Mouse (Mus musculus) naive thymus-derived CD4-positive, alpha-beta T cell, adult 2 months (primary cell): ENCODE measurements at regions not wholly inside any gene's neighbourhood (a gene's known extent, or its start where the extent isn't known, plus 50 kb on each side); places are given as distances from the start of the nearest gene placed in this dataset.
"Not testable (repeated sequence)": the region's sequence is repeated elsewhere in the genome, so short reads cannot be mapped to it uniquely, and the experiment has no call there.

Source experiments
- DNase-seq: peaks from one replicate; pipeline ENCODE4 v3.0.0-alpha.2; 2011; ENCODE audit warnings: low read depth

GRCm38 (mm10) chr2:179131004-179131403, 311.2 kb upstream of the Cdh4 start:
- DNase-seq = no peak

GRCm38 (mm10) chr2:179142313-179142712, 299.9 kb upstream of the Cdh4 start:
- no peak for DNase-seq

GRCm38 (mm10) chr2:179145726-179146125, 296.5 kb upstream of the Cdh4 start:
- DNase-seq = no peak

- no peak for DNase-seq
These were observed 296.0 kb upstream of the Cdh4 start for GRCm38 (mm10) chr2:179146274-179146673.

- no peak for DNase-seq
These were observed 294.0 kb upstream of the Cdh4 start for GRCm38 (mm10) chr2:179148194-179148593.

- DNase-seq = no peak
These were observed 293.6 kb upstream of the Cdh4 start for GRCm38 (mm10) chr2:179148667-179149066.

GRCm38 (mm10) chr2:179158881-179159280, 283.4 kb upstream of the Cdh4 start:
- DNase-seq = no peak

- DNase-seq = no peak
These were observed 279.1 kb upstream of the Cdh4 start for GRCm38 (mm10) chr2:179163116-179163515.

- DNase-seq = no peak
These were observed 272.1 kb upstream of the Cdh4 start for GRCm38 (mm10) chr2:179170157-179170556.

GRCm38 (mm10) chr2:179170608-179171007, 271.6 kb upstream of the Cdh4 start:
- DNase-seq = no peak

- DNase-seq = not testable (repeated sequence)
These were observed 265.2 kb upstream of the Cdh4 start for GRCm38 (mm10) chr2:179176835-179177530.

GRCm38 (mm10) chr2:179181366-179181765, 260.9 kb upstream of the Cdh4 start:
- no peak for DNase-seq

GRCm38 (mm10) chr2:179182123-179182522, 260.1 kb upstream of the Cdh4 start:
- DNase-seq = no peak

- no peak for DNase-seq
These were observed 249.2 kb upstream of the Cdh4 start for GRCm38 (mm10) chr2:179192906-179193496.

GRCm38 (mm10) chr2:179193507-179194160, 248.6 kb upstream of the Cdh4 start:
- peak; percentile 5 for DNase-seq

GRCm38 (mm10) chr2:179197471-179197870, 244.8 kb upstream of the Cdh4 start:
- DNase-seq = no peak

GRCm38 (mm10) chr2:179200495-179200894, 241.7 kb upstream of the Cdh4 start:
- no peak for DNase-seq

- no peak for DNase-seq
These were observed 231.9 kb upstream of the Cdh4 start for GRCm38 (mm10) chr2:179210164-179210805.

GRCm38 (mm10) chr2:179216773-179217172, 225.5 kb upstream of the Cdh4 start:
- no peak for DNase-seq

- DNase-seq = no peak
These were observed 214.1 kb upstream of the Cdh4 start for GRCm38 (mm10) chr2:179228096-179228495.

- DNase-seq = no peak
These were observed 210.4 kb upstream of the Cdh4 start for GRCm38 (mm10) chr2:179231708-179232354.

GRCm38 (mm10) chr2:179238166-179238565, 204.1 kb upstream of the Cdh4 start:
- no peak for DNase-seq
